Mouse (Mus musculus): ENCODE data around the gene Dcst2. TPM values are rescaled to one million over a fixed set of nuclear protein-coding genes. Genes with fewer than 3 reads are reported as not detected.

Gene Dcst2
- polyA plus RNA-seq, 1 experiment from 2014 or later = not detected

GRCm38 (mm10) chr3:89360237-89360636 is 1.5 kb upstream of the Dcst2 start:
- no peak for DNase-seq (ENCODE audit: low spot score)

- DNase-seq (ENCODE audit: low spot score) = no peak
These were observed 2.9 kb downstream of the Dcst2 start for GRCm38 (mm10) chr3:89364631-89365030.

- no peak for DNase-seq (ENCODE audit: low spot score)
These were observed 3.3 kb downstream of the Dcst2 start, which contains the start of gene Dcst1 for GRCm38 (mm10) chr3:89365153-89365485. Gene Dcst1, minus strand, starts transcription at chr3:89365253.

- DNase-seq (ENCODE audit: low spot score) = no peak
These were observed 4.0 kb downstream of the Dcst2 start for GRCm38 (mm10) chr3:89365486-89366414.

- no peak for DNase-seq (ENCODE audit: low spot score)
These were observed 5.6 kb downstream of the Dcst2 start for GRCm38 (mm10) chr3:89367338-89367737.

- DNase-seq (ENCODE audit: low spot score) = no peak
These were observed 11.9 kb downstream of the Dcst2 start for GRCm38 (mm10) chr3:89373581-89374231.

GRCm38 (mm10) chr3:89377831-89378230 is 16.1 kb downstream of the Dcst2 start:
- no peak for DNase-seq (ENCODE audit: low spot score)

GRCm38 (mm10) chr3:89378394-89379067 is 16.8 kb downstream of the Dcst2 start:
- peak; percentile 78 for DNase-seq (ENCODE audit: low spot score)

- peak; percentile 60 for DNase-seq (ENCODE audit: low spot score)
These were observed 17.8 kb downstream of the Dcst2 start for GRCm38 (mm10) chr3:89379388-89380131.

GRCm38 (mm10) chr3:89380291-89380690 is 18.5 kb downstream of the Dcst2 start:
- no peak for DNase-seq (ENCODE audit: low spot score)

GRCm38 (mm10) chr3:89380711-89381110 is 18.9 kb downstream of the Dcst2 start:
- no peak for DNase-seq (ENCODE audit: low spot score)

- DNase-seq (ENCODE audit: low spot score) = no peak
These were observed 19.5 kb downstream of the Dcst2 start for GRCm38 (mm10) chr3:89381233-89381632.

GRCm38 (mm10) chr3:89382033-89382882 is 20.5 kb downstream of the Dcst2 start:
- no peak for DNase-seq (ENCODE audit: low spot score)

GRCm38 (mm10) chr3:89382950-89383349 is 21.2 kb downstream of the Dcst2 start:
- DNase-seq (ENCODE audit: low spot score) = no peak

GRCm38 (mm10) chr3:89383651-89384255 is 22.0 kb downstream of the Dcst2 start:
- DNase-seq (ENCODE audit: low spot score) = no peak

GRCm38 (mm10) chr3:89384331-89385076 is 22.7 kb downstream of the Dcst2 start:
- DNase-seq (ENCODE audit: low spot score) = no peak

GRCm38 (mm10) chr3:89385451-89385850 is 23.7 kb downstream of the Dcst2 start:
- peak; percentile 49 for DNase-seq (ENCODE audit: low spot score)

GRCm38 (mm10) chr3:89386438-89387420 is 25.0 kb downstream of the Dcst2 start:
- no peak for DNase-seq (ENCODE audit: low spot score)
